Mouse (Mus musculus): ENCODE measurements around the gene Myom3. TPM values are rescaled to one million over a fixed set of nuclear protein-coding genes. Genes with fewer than 3 reads are reported as not detected.

The Myom3 gene
- polyA plus RNA-seq, 1 experiment from 2014 or later: 0.45 TPM

- H3K27me3 ChIP-seq (ENCODE audit: control insufficient read depth, insufficient read depth, low read depth, low read length): no peaks in the 10 kb centered on the region
- H3K9ac ChIP-seq (ENCODE audit: low read depth, low read length): no peak overlapping the region
- ATAC-seq: no peak
- no peaks in the 10 kb centered on the region for H3K9me3 ChIP-seq (replicated peaks; ENCODE audit: control insufficient read depth, low read length, poor library complexity, severe bottlenecking)
- no peaks in the 10 kb centered on the region for H3K36me3 ChIP-seq (ENCODE audit: control insufficient read depth, insufficient read depth, low read length)
- H3K4me1 ChIP-seq (ENCODE audit: control insufficient read depth, insufficient read depth, low read length): peaks cover 4% of the 10 kb centered on the region; the same call in 1 of the 2 replicates
- no peak overlapping the region for H3K4me3 ChIP-seq (ENCODE audit: low read depth, low read length)
- WGBS: 75% methylated on average over 3 of the region's 3 CpGs
- no peak overlapping the region for H3K27ac ChIP-seq (ENCODE audit: low read length)
- H3K4me2 ChIP-seq (ENCODE audit: low read length): no peak overlapping the region
Observed at GRCm38 (mm10) chr4:135766976-135767375, 7.5 kb downstream of the Myom3 start.

GRCm38 (mm10) chr4:135768572-135769526, 9.3 kb downstream of the Myom3 start:
- H3K4me2 ChIP-seq (ENCODE audit: low read length): no peak overlapping the region
- no peaks in the 10 kb centered on the region for H3K36me3 ChIP-seq (ENCODE audit: control insufficient read depth, insufficient read depth, low read length)
- ATAC-seq: no peak
- no peaks in the 10 kb centered on the region for H3K4me1 ChIP-seq (ENCODE audit: control insufficient read depth, insufficient read depth, low read length)
- no peak overlapping the region for H3K27ac ChIP-seq (ENCODE audit: low read length)
- no peaks in the 10 kb centered on the region for H3K27me3 ChIP-seq (ENCODE audit: control insufficient read depth, insufficient read depth, low read depth, low read length)
- H3K9me3 ChIP-seq (replicated peaks; ENCODE audit: control insufficient read depth, low read length, poor library complexity, severe bottlenecking): no peaks in the 10 kb centered on the region
- WGBS: 62% methylated on average over 14 of the region's 14 CpGs
- H3K9ac ChIP-seq (ENCODE audit: low read depth, low read length): no peak overlapping the region
- no peak overlapping the region for H3K4me3 ChIP-seq (ENCODE audit: low read depth, low read length)

GRCm38 (mm10) chr4:135770611-135771305, 11.2 kb downstream of the Myom3 start:
- Histone ChIP-seq H3K4me3 (ENCODE audit: low read depth, low read length) (no peak overlapping the region), H3K4me1 (ENCODE audit: control insufficient read depth, insufficient read depth, low read length) (no peaks in the 10 kb centered on the region)
- 85% methylated on average over 18 of the region's 18 CpGs for WGBS

GRCm38 (mm10) chr4:135771592-135771991, 12.1 kb downstream of the Myom3 start:
- 86% methylated on average over 6 of the region's 6 CpGs for WGBS
- H3K27me3 ChIP-seq (ENCODE audit: control insufficient read depth, insufficient read depth, low read depth, low read length): no peaks in the 10 kb centered on the region

More at GRCm38 (mm10) chr4:135770611-135771305, 11.2 kb downstream of the Myom3 start:
- Histone ChIP-seq H3K9ac (ENCODE audit: low read depth, low read length) (no peak overlapping the region), H3K9me3 (replicated peaks; ENCODE audit: control insufficient read depth, low read length, poor library complexity, severe bottlenecking) (no peaks in the 10 kb centered on the region), H3K27ac (ENCODE audit: low read length) (no peak overlapping the region), H3K36me3 (ENCODE audit: control insufficient read depth, insufficient read depth, low read length) (no peaks in the 10 kb centered on the region), H3K4me2 (ENCODE audit: low read length) (no peak overlapping the region), H3K27me3 (ENCODE audit: control insufficient read depth, insufficient read depth, low read depth, low read length) (no peaks in the 10 kb centered on the region)
- no peak for ATAC-seq

GRCm38 (mm10) chr4:135772671-135773070, 13.2 kb downstream of the Myom3 start:
- no peaks in the 10 kb centered on the region for H3K36me3 ChIP-seq (ENCODE audit: control insufficient read depth, insufficient read depth, low read length)
- no peak for ATAC-seq
- H3K27ac ChIP-seq (ENCODE audit: low read length): no peak overlapping the region
- H3K27me3 ChIP-seq (ENCODE audit: control insufficient read depth, insufficient read depth, low read depth, low read length): no peaks in the 10 kb centered on the region
- H3K4me2 ChIP-seq (ENCODE audit: low read length): no peak overlapping the region
- no peaks in the 10 kb centered on the region for H3K4me1 ChIP-seq (ENCODE audit: control insufficient read depth, insufficient read depth, low read length)
- H3K9ac ChIP-seq (ENCODE audit: low read depth, low read length): no peak overlapping the region
- H3K9me3 ChIP-seq (replicated peaks; ENCODE audit: control insufficient read depth, low read length, poor library complexity, severe bottlenecking): no peaks in the 10 kb centered on the region
- WGBS: 71% methylated on average over 4 of the region's 4 CpGs
- no peak overlapping the region for H3K4me3 ChIP-seq (ENCODE audit: low read depth, low read length)

More at GRCm38 (mm10) chr4:135771592-135771991, 12.1 kb downstream of the Myom3 start:
- no peaks in the 10 kb centered on the region for H3K36me3 ChIP-seq (ENCODE audit: control insufficient read depth, insufficient read depth, low read length)
- no peak overlapping the region for H3K4me3 ChIP-seq (ENCODE audit: low read depth, low read length)
- H3K27ac ChIP-seq (ENCODE audit: low read length): no peak overlapping the region
- H3K9me3 ChIP-seq (replicated peaks; ENCODE audit: control insufficient read depth, low read length, poor library complexity, severe bottlenecking): no peaks in the 10 kb centered on the region
- ATAC-seq: no peak
- H3K4me1 ChIP-seq (ENCODE audit: control insufficient read depth, insufficient read depth, low read length): no peaks in the 10 kb centered on the region
- no peak overlapping the region for H3K9ac ChIP-seq (ENCODE audit: low read depth, low read length)
- H3K4me2 ChIP-seq (ENCODE audit: low read length): no peak overlapping the region

GRCm38 (mm10) chr4:135774496-135774895, 15.0 kb downstream of the Myom3 start:
- Histone ChIP-seq H3K4me3 (ENCODE audit: low read depth, low read length) (no peak overlapping the region), H3K27me3 (ENCODE audit: control insufficient read depth, insufficient read depth, low read depth, low read length) (no peaks in the 10 kb centered on the region), H3K27ac (ENCODE audit: low read length) (no peak overlapping the region), H3K9ac (ENCODE audit: low read depth, low read length) (no peak overlapping the region), H3K4me2 (ENCODE audit: low read length) (no peak overlapping the region), H3K36me3 (ENCODE audit: control insufficient read depth, insufficient read depth, low read length) (no peaks in the 10 kb centered on the region), H3K9me3 (replicated peaks; ENCODE audit: control insufficient read depth, low read length, poor library complexity, severe bottlenecking) (no peaks in the 10 kb centered on the region), H3K4me1 (ENCODE audit: control insufficient read depth, insufficient read depth, low read length) (no peaks in the 10 kb centered on the region)
- ATAC-seq: no peak
- WGBS: 72% methylated on average over 8 of the region's 8 CpGs

- Histone ChIP-seq H3K9me3 (replicated peaks; ENCODE audit: control insufficient read depth, low read length, poor library complexity, severe bottlenecking) (no peaks in the 10 kb centered on the region), H3K36me3 (ENCODE audit: control insufficient read depth, insufficient read depth, low read length) (no peaks in the 10 kb centered on the region), H3K27me3 (ENCODE audit: control insufficient read depth, insufficient read depth, low read depth, low read length) (no peaks in the 10 kb centered on the region), H3K4me3 (ENCODE audit: low read depth, low read length) (no peak overlapping the region), H3K27ac (ENCODE audit: low read length) (no peak overlapping the region), H3K9ac (ENCODE audit: low read depth, low read length) (no peak overlapping the region), H3K4me1 (ENCODE audit: control insufficient read depth, insufficient read depth, low read length) (no peaks in the 10 kb centered on the region), H3K4me2 (ENCODE audit: low read length) (no peak overlapping the region)
- WGBS: 90% methylated on average over 4 of the region's 4 CpGs
- no peak for ATAC-seq
Observed at GRCm38 (mm10) chr4:135776850-135777249, 17.3 kb downstream of the Myom3 start.

GRCm38 (mm10) chr4:135779661-135780060, 20.1 kb downstream of the Myom3 start:
- H3K4me1 ChIP-seq (ENCODE audit: control insufficient read depth, insufficient read depth, low read length): no peaks in the 10 kb centered on the region
- H3K9ac ChIP-seq (ENCODE audit: low read depth, low read length): no peak overlapping the region
- no peaks in the 10 kb centered on the region for H3K9me3 ChIP-seq (replicated peaks; ENCODE audit: control insufficient read depth, low read length, poor library complexity, severe bottlenecking)
- 72% methylated on average over 9 of the region's 9 CpGs for WGBS
- H3K27ac ChIP-seq (ENCODE audit: low read length): no peak overlapping the region
- no peak overlapping the region for H3K4me3 ChIP-seq (ENCODE audit: low read depth, low read length)
- H3K36me3 ChIP-seq (ENCODE audit: control insufficient read depth, insufficient read depth, low read length): no peaks in the 10 kb centered on the region
- no peaks in the 10 kb centered on the region for H3K27me3 ChIP-seq (ENCODE audit: control insufficient read depth, insufficient read depth, low read depth, low read length)
- H3K4me2 ChIP-seq (ENCODE audit: low read length): no peak overlapping the region
- ATAC-seq: no peak

GRCm38 (mm10) chr4:135780255-135780654, 20.7 kb downstream of the Myom3 start:
- 86% methylated on average over 3 of the region's 3 CpGs for WGBS

More at GRCm38 (mm10) chr4:135780255-135780654, 20.7 kb downstream of the Myom3 start:
- Histone ChIP-seq H3K4me2 (ENCODE audit: low read length) (no peak overlapping the region), H3K36me3 (ENCODE audit: control insufficient read depth, insufficient read depth, low read length) (no peaks in the 10 kb centered on the region), H3K9ac (ENCODE audit: low read depth, low read length) (no peak overlapping the region), H3K9me3 (replicated peaks; ENCODE audit: control insufficient read depth, low read length, poor library complexity, severe bottlenecking) (no peaks in the 10 kb centered on the region), H3K27me3 (ENCODE audit: control insufficient read depth, insufficient read depth, low read depth, low read length) (no peaks in the 10 kb centered on the region), H3K27ac (ENCODE audit: low read length) (no peak overlapping the region), H3K4me3 (ENCODE audit: low read depth, low read length) (no peak overlapping the region), H3K4me1 (ENCODE audit: control insufficient read depth, insufficient read depth, low read length) (no peaks in the 10 kb centered on the region)
- no peak for ATAC-seq

Data from midbrain, embryonic 16.5 days (tissue).